In the genomic region with DNA sequence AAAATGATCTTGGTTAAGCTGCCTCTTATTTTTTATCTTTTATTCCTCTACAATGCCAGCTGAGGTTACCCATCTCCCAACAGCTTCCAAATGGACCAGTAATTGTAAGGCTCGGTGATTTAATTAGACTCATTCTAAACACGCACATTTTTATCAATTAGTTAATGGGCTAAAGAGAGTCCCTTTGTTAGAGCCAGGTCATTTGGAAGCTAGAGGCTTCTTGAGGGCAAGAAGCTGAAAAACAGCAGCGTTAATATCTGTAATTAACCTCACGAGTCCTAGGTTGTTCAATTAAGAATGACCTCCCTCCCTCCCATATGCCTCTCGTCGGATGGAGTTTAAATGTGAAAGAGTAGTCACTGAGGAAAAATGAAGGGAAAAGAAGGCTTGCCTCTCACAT, we compare ENCODE assay signal across 19 mouse cellular contexts.
"Had no signal": no experiment of that assay in that cellular context is flagged by ENCODE, and none has a peak within 500 bp of the region (broad histone marks: within the 10 kb centered on the region; RNA-seq: fewer than 3 reads in every experiment).

No protein-coding gene starts in this region.

- H3K27ac ChIP-seq: liver, embryonic 15.5 days; midbrain, embryonic 10.5 days; midbrain, embryonic 12.5 days; neural tube, embryonic 13.5 days; neural tube, embryonic 15.5 days had no signal

- H3K4me2 ChIP-seq: liver, embryonic 15.5 days; lung, embryonic 14.5 days; midbrain, embryonic 12.5 days; neural tube, embryonic 13.5 days; neural tube, embryonic 15.5 days had no signal

- H3K4me3 ChIP-seq: liver, embryonic 15.5 days; midbrain, embryonic 10.5 days; midbrain, embryonic 12.5 days; myocyte; neural tube, embryonic 13.5 days; neural tube, embryonic 15.5 days had no signal

- DNase-seq: lung, adult 18-20 months; lung, embryonic 14.5 days; lung, postnatal 10 days; lung, postnatal 4 days; midbrain, embryonic 14.5 days; right cerebral cortex, adult 18-20 months; right cerebral cortex, postnatal 25 days; right cerebral cortex, postnatal 4 days; spleen, adult 18-20 months; thymus, adult 18-20 months; thymus, postnatal 14 days; thymus, postnatal 36 days had no signal

- H3K27me3 ChIP-seq: liver, embryonic 15.5 days; midbrain, embryonic 12.5 days; neural tube, embryonic 13.5 days; neural tube, embryonic 15.5 days had no signal

- ATAC-seq: midbrain, embryonic 16.5 days had no signal

- H3K36me3 ChIP-seq: liver, embryonic 15.5 days; midbrain, embryonic 10.5 days; midbrain, embryonic 12.5 days; neural tube, embryonic 13.5 days; neural tube, embryonic 15.5 days had no signal

- H3K9ac ChIP-seq: liver, embryonic 15.5 days; lung, embryonic 14.5 days; midbrain, embryonic 12.5 days; neural tube, embryonic 13.5 days; neural tube, embryonic 15.5 days had no signal

- H3K9me3 ChIP-seq: liver, embryonic 15.5 days; midbrain, embryonic 10.5 days; midbrain, embryonic 12.5 days; neural tube, embryonic 13.5 days; neural tube, embryonic 15.5 days had no signal

- H3K4me1 ChIP-seq: liver, embryonic 15.5 days; neural tube, embryonic 15.5 days had no signal
